Mouse (Mus musculus) embryonic facial prominence, embryonic 15.5 days (tissue): ENCODE data around the gene Psme2. TPM values are rescaled to one million over a fixed set of nuclear protein-coding genes. Genes with fewer than 3 reads are reported as not detected.

Experiments used
- ATAC-seq: fragments of 200-750 bp; cut with Nextera tagmentation; 2 replicates; pipeline ENCODE4 v1.8.0; 2017; ENCODE audit warnings: low read depth, moderate TSS enrichment; ENCODE audit not compliant: insufficient number of reproducible peaks, low FRiP score, low TSS enrichment
- H3K27ac ChIP-seq: fragments of 300-500 bp; sonication (generic); replicated peaks from 2 replicates; pipeline ENCODE4 v1.5.1; 2015; ENCODE audit warnings: mild to moderate bottlenecking, inconsistent platforms
- H3K27me3 ChIP-seq: fragments of 300-500 bp; sonication (generic); 2 replicates; pipeline ENCODE4 v1.6.1; 2015; ENCODE audit warnings: inconsistent platforms
- H3K36me3 ChIP-seq: fragments of 300-500 bp; sonication (generic); 2 replicates; pipeline ENCODE4 v1.6.1; 2015; ENCODE audit warnings: mild to moderate bottlenecking, inconsistent platforms
- H3K4me1 ChIP-seq: fragments of 300-500 bp; sonication (generic); 2 replicates; pipeline ENCODE4 v1.6.1; 2015; ENCODE audit warnings: inconsistent platforms
- H3K4me2 ChIP-seq: fragments of 300-500 bp; sonication (generic); replicated peaks from 2 replicates; pipeline ENCODE4 v1.6.1; 2015; ENCODE audit warnings: mild to moderate bottlenecking, inconsistent platforms
- H3K4me3 ChIP-seq: fragments of 300-500 bp; sonication (generic); replicated peaks from 2 replicates; pipeline ENCODE4 v1.5.1; 2015; ENCODE audit warnings: mild to moderate bottlenecking, inconsistent platforms
- H3K9ac ChIP-seq: fragments of 300-500 bp; sonication (generic); 2 replicates; pipeline ENCODE4 v1.6.1; 2015; ENCODE audit warnings: inconsistent platforms
- H3K9me3 ChIP-seq: fragments of 300-500 bp; sonication (generic); replicated peaks from 2 replicates; pipeline ENCODE4 v1.6.1; 2016; ENCODE audit warnings: inconsistent platforms
- WGBS: fragments of 180-500 bp; shearing (Covaris S2); methylation state at CpG from one replicate; pipeline ENCODE4 v1.1.7; 2015; 5-methylcytosine and 5-hydroxymethylcytosine counted together
- polyA plus RNA-seq: library from polyadenylated mRNA; unstranded; fragments of >200 nt; fragmentation: Nextera tagmentation; extraction: Ambion mirVana; gene quantifications from 2 replicates; pipeline ENCODE4 v1.2.1, GENCODE M21; 2015

The Psme2 gene
- polyA plus RNA-seq, 1 experiment from 2014 or later: 238 TPM

DNA sequence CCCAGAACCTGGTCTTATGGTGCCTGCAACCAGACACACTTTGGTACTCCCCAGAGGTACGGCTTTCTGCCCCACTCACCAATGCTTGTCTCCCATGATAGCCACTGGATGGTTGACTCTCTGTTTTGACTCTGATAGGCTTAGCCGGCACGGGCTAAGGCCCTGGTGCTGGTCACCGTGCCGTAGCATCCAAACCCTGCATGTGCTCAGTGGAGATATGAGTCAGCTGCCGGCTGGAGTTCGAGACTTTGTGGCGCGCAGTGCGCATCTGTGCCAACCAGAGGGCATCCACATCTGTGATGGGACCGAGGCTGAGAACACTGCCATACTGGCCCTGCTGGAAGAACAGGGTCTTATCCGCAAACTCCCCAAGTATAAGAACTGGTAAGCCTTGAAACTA is 48.6 kb downstream of the Psme2 start:
- 97% methylated on average over 12 of the region's 12 CpGs for WGBS
- Histone ChIP-seq H3K9me3 (no peaks in the 10 kb centered on the region), H3K27ac (no peak overlapping the region), H3K4me1 (peaks cover 22% of the 10 kb centered on the region), H3K9ac (no peak overlapping the region), H3K4me3 (no peak overlapping the region), H3K27me3 (no peaks in the 10 kb centered on the region), H3K4me2 (no peak overlapping the region), H3K36me3 (peaks cover 33% of the 10 kb centered on the region)
- ATAC-seq: no peak

DNA sequence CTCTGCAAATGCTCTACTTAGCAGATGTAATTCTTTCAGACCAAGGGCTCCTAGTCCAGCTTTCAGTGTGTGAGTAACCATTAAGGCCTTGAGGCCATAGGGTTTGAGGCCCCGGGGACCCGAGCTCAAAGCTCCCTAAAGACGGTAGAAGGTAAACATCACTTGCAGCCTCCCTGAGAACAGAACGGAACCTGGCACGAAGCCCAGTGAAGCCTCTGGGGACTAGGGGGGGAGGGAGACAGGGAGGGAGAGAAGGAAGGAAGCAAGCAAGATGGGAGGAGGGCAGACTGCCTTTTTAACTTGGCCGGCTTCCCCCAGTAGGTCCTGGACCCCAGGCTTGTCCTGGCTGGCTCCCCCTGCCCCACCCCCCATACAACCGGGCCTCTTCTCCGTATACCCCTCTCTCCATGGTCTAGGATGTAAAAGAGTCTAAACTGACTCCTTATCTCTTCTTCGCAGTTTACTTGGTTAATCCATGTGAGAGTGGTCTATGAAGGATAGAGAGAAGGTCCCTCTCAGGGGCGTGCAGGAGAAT is 50.1 kb downstream of the Psme2 start:
- Histone ChIP-seq H3K4me3 (peak overlapping the region; percentile 59), H3K27me3 (no peaks in the 10 kb centered on the region), H3K4me1 (peaks cover 22% of the 10 kb centered on the region), H3K27ac (peak overlapping the region; percentile 90), H3K36me3 (peaks cover 24% of the 10 kb centered on the region), H3K9ac (peak overlapping the region; percentile 69), H3K4me2 (peak overlapping the region; percentile 82), H3K9me3 (no peaks in the 10 kb centered on the region)
- 4% methylated on average over 10 of the region's 10 CpGs for WGBS
- peak; percentile 22 for ATAC-seq

DNA sequence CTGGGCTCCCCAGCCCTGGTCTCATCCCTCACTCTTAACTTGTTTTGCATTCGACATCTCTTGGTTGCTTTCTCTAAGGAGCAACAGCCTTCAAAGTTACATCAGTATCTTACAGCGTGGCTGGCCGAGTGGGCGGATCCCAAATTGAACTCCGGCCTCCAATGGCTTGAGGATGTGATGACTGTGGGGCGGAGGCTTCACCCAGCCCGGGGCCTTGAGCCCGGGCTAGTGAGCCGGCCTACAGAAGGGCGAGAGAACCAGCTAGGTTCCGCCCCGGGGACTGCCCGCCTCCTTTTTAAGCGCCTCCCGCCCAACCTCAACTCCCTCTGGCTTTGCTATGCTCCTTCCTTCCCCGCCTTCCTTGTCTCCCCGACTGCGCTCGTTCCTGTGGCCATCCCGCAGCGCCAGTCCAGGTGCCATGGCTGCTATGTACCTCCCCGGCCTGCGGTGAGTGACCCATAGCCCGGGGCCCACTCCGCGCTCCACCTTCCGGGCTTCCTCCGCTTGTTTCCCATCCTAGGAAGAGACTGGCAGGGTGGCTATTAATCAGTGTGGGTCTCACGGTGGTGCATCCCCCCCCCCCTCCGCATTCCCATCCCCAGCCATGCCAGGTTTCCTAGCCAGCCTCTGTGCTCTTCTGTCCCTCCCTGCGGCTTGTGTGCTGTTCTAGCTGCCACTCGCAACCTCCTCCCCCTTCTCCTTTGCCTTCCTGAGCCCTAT is 50.7 kb downstream of the Psme2 start, which contains the start of gene Pck2:
Pck2 (plus strand) TSS at position 200 of the 720 bp plus-strand sequence.
- peak; percentile 90 for ATAC-seq
- under 1% methylated on average over 32 of the region's 32 CpGs for WGBS
- no peaks in the 10 kb centered on the region for H3K9me3 ChIP-seq
- no peaks in the 10 kb centered on the region for H3K27me3 ChIP-seq
- H3K36me3 ChIP-seq: peaks cover 19% of the 10 kb centered on the region
- peak within 1 kb of the TSS; percentile 59 for H3K4me3 ChIP-seq
- peak within 1 kb of the TSS; percentile 69 for H3K9ac ChIP-seq
- peak within 1 kb of the TSS; percentile 82 for H3K4me2 ChIP-seq
- H3K4me1 ChIP-seq: peaks cover 22% of the 10 kb centered on the region
- H3K27ac ChIP-seq: peak within 1 kb of the TSS; percentile 90

Other genes starting within 250 kb of the Psme2 start
- gene Dhrs4, start 112.4 kb downstream of the Psme2 start, polyA plus RNA-seq: 81.2 and 83.4 TPM in 2 replicates
- gene Carmil3, start 100.5 kb downstream of the Psme2 start, polyA plus RNA-seq: 2.4 and 3.7 TPM in 2 replicates
- 1.1 and 1.6 TPM in 2 replicates for gene Cpne6, start 80.7 kb downstream of the Psme2 start, polyA plus RNA-seq
- gene Nrl, start 66.1 kb downstream of the Psme2 start, polyA plus RNA-seq: not detected in 2 replicates
- gene Pck2, start 50.8 kb downstream of the Psme2 start, polyA plus RNA-seq: 38.3 and 48.2 TPM in 2 replicates
- 59.3 and 61.7 TPM in 2 replicates for gene Dcaf11, start 31.1 kb downstream of the Psme2 start, polyA plus RNA-seq
- gene A730061H03Rik, start 30.7 kb downstream of the Psme2 start, polyA plus RNA-seq: 1.6 and 3.0 TPM in 2 replicates
- gene Fitm1, start 15.5 kb downstream of the Psme2 start, polyA plus RNA-seq: 24.8 and 29.7 TPM in 2 replicates
- gene Psme1, start 13.0 kb downstream of the Psme2 start, polyA plus RNA-seq: 129 and 134 TPM in 2 replicates
- gene Emc9, start 5.8 kb downstream of the Psme2 start, polyA plus RNA-seq: 9.7 and 11.6 TPM in 2 replicates
- gene Rnf31, start 595 bp upstream of the Psme2 start, polyA plus RNA-seq: 17.9 and 18.1 TPM in 2 replicates
- gene Irf9, start 12.5 kb upstream of the Psme2 start, polyA plus RNA-seq: 12.8 and 17.3 TPM in 2 replicates
- 2.3 and 2.9 TPM in 2 replicates for gene Rec8, start 26.9 kb upstream of the Psme2 start, polyA plus RNA-seq
- gene Ipo4, start 44.8 kb upstream of the Psme2 start, polyA plus RNA-seq: 122 and 129 TPM in 2 replicates
- gene Gm49378, start 46.8 kb upstream of the Psme2 start, polyA plus RNA-seq: 0.75 and 1.4 TPM in 2 replicates
- 114 and 118 TPM in 2 replicates for gene Tm9sf1, start 52.7 kb upstream of the Psme2 start, polyA plus RNA-seq
- gene Tssk4, start 59.1 kb upstream of the Psme2 start, polyA plus RNA-seq: 0.61 and 1.2 TPM in 2 replicates
- 57.4 and 57.9 TPM in 2 replicates for gene Mdp1, start 69.4 kb upstream of the Psme2 start, polyA plus RNA-seq
- gene Gmpr2, start 80.8 kb upstream of the Psme2 start, polyA plus RNA-seq: 68.1 and 68.6 TPM in 2 replicates
- gene Nedd8, start 81.0 kb upstream of the Psme2 start, polyA plus RNA-seq: 548 and 555 TPM in 2 replicates
- gene Tinf2, start 90.7 kb upstream of the Psme2 start, polyA plus RNA-seq: 34.0 and 38.0 TPM in 2 replicates
- gene Tgm1, start 122.8 kb upstream of the Psme2 start, polyA plus RNA-seq: 27.3 and 28.0 TPM in 2 replicates
- 30.3 and 33.8 TPM in 2 replicates for gene Rabggta, start 131.2 kb upstream of the Psme2 start, polyA plus RNA-seq
- gene Dhrs1, start 154.6 kb upstream of the Psme2 start, polyA plus RNA-seq: 87.3 and 90.0 TPM in 2 replicates
- 37.3 and 39.0 TPM in 2 replicates for gene Nop9, start 154.6 kb upstream of the Psme2 start, polyA plus RNA-seq
- 0.47 and 0.60 TPM in 2 replicates for gene Cideb, start 167.3 kb upstream of the Psme2 start, polyA plus RNA-seq
- 0.95 and 1.4 TPM in 2 replicates for gene Ltb4r2, start 170.3 kb upstream of the Psme2 start, polyA plus RNA-seq
- gene Ltb4r1, start 174.8 kb upstream of the Psme2 start, polyA plus RNA-seq: 1.8 and 2.1 TPM in 2 replicates
- gene Adcy4, start 193.0 kb upstream of the Psme2 start, polyA plus RNA-seq: 17.4 and 22.2 TPM in 2 replicates
- 34.5 and 41.3 TPM in 2 replicates for gene Ripk3, start 197.8 kb upstream of the Psme2 start, polyA plus RNA-seq
- gene Nfatc4, start 232.0 kb upstream of the Psme2 start, polyA plus RNA-seq: 106 and 115 TPM in 2 replicates